Mouse (Mus musculus): ENCODE data around the gene Fitm1. TPM values are rescaled to one million over a fixed set of nuclear protein-coding genes. Genes with fewer than 3 reads are reported as not detected.
A peak's percentile ranks its signal among the peaks of the same experiment; 100 is the strongest.

Gene Fitm1
- polyA plus RNA-seq, 1 experiment from 2014 or later, result 4.7 TPM

DNA sequence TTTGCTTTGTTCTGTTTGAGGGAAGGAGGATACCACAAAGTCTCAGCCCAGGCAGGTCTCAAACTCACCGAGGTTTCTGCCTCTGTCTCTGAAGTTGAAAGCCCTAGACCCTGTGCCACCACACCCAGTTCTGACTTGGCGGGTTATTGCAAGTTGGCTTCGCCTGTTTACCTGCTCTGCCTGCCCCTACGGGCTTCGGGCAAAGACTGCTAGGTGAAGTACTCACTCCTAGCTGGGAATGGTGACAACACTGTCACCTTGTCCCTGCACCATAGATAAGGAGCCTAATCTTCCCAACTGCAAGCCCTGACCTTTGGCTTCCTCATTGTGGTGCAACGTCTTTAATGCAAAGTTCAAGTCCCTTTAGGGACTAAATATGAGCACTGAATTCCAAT lies 10.1 kb downstream of the Fitm1 start:
- Histone ChIP-seq H3K4me1 (ENCODE audit: control insufficient read depth, insufficient read depth, low read length) (peaks cover 8% of the 10 kb centered on the region; the same call in 1 of the 2 replicates), H3K27ac (ENCODE audit: low read depth, low read length) (no peak overlapping the region), H3K4me3 (ENCODE audit: low read depth, low read length) (no peak overlapping the region), H3K9ac (ENCODE audit: low read length) (no peak overlapping the region), H3K36me3 (ENCODE audit: control insufficient read depth, insufficient read depth, low read length) (no peaks in the 10 kb centered on the region), H3K4me2 (ENCODE audit: low read depth) (no peak overlapping the region), H3K27me3 (ENCODE audit: control insufficient read depth, insufficient read depth, low read length) (no peaks in the 10 kb centered on the region), H3K9me3 (ENCODE audit: control insufficient read depth, low read length) (no peaks in the 10 kb centered on the region)
- WGBS, result 65% methylated on average over 6 of the region's 6 CpGs
- ATAC-seq (ENCODE audit: insufficient read depth, low FRiP score, low TSS enrichment) (no peak), DNase-seq (ENCODE audit: low spot score) (no peak)

DNA sequence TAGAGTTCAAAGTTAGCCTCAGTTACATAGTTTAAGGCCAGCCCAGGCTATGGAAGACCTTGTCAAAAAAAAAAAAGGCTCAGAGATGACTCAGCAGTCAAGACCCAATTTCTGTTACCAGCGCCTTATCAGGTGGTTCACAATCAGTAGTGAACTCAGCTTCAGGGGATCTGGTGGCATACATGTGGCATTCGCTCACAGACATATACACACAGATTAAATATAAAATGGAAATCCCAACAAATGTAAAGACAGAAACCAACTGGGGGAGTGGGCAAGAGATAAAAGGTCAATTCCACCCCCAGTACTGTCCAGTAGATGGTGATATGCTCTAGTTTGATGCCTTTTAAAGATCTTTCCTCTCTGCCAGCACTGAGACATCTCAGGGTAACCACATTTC lies 10.7 kb downstream of the Fitm1 start:
- Histone ChIP-seq H3K9me3 (ENCODE audit: control insufficient read depth, low read length) (no peaks in the 10 kb centered on the region), H3K27ac (ENCODE audit: low read depth, low read length) (no peak overlapping the region), H3K9ac (ENCODE audit: low read length) (no peak overlapping the region), H3K27me3 (ENCODE audit: control insufficient read depth, insufficient read depth, low read length) (no peaks in the 10 kb centered on the region), H3K4me1 (ENCODE audit: control insufficient read depth, insufficient read depth, low read length) (peaks cover 8% of the 10 kb centered on the region; the same call in 1 of the 2 replicates), H3K4me3 (ENCODE audit: low read depth, low read length) (no peak overlapping the region), H3K4me2 (ENCODE audit: low read depth) (no peak overlapping the region), H3K36me3 (ENCODE audit: control insufficient read depth, insufficient read depth, low read length) (no peaks in the 10 kb centered on the region)
- WGBS, result 81% methylated on average over 2 of the region's 2 CpGs
- no peak for ATAC-seq (ENCODE audit: insufficient read depth, low FRiP score, low TSS enrichment)
- no peak for DNase-seq (ENCODE audit: low spot score)

DNA sequence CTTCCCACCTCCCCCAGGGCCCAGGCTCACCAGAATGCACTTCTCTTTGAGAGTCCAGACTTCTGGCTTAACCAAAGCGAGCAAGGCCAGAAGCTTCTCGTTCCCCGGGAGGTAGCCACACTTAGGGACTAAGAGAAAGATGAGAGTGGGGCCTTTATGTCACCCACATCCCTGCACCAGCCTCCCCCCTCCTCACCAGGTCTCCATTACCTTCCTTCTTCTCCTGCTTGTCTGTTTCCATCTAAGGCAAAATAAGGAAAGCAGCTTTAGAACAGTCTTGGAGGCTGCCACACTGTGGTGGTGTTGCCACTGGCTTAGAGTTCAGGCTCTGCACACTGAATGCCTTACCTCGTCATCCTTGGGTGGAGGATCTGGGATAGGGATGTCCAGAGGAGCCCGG lies 13.9 kb downstream of the Fitm1 start:
- no peaks in the 10 kb centered on the region for H3K27me3 ChIP-seq (ENCODE audit: control insufficient read depth, insufficient read depth, low read length)
- H3K9me3 ChIP-seq (ENCODE audit: control insufficient read depth, low read length), result no peaks in the 10 kb centered on the region
- DNase-seq (ENCODE audit: low spot score), result no peak
- H3K4me1 ChIP-seq (ENCODE audit: control insufficient read depth, insufficient read depth, low read length), result peaks cover 15% of the 10 kb centered on the region
- H3K27ac ChIP-seq (ENCODE audit: low read depth, low read length), result no peak overlapping the region
- no peaks in the 10 kb centered on the region for H3K36me3 ChIP-seq (ENCODE audit: control insufficient read depth, insufficient read depth, low read length)
- 92% methylated on average over 5 of the region's 5 CpGs for WGBS
- no peak overlapping the region for H3K4me2 ChIP-seq (ENCODE audit: low read depth)
- no peak overlapping the region for H3K4me3 ChIP-seq (ENCODE audit: low read depth, low read length)
- no peak for ATAC-seq (ENCODE audit: insufficient read depth, low FRiP score, low TSS enrichment)
- H3K9ac ChIP-seq (ENCODE audit: low read length), result no peak overlapping the region

DNA sequence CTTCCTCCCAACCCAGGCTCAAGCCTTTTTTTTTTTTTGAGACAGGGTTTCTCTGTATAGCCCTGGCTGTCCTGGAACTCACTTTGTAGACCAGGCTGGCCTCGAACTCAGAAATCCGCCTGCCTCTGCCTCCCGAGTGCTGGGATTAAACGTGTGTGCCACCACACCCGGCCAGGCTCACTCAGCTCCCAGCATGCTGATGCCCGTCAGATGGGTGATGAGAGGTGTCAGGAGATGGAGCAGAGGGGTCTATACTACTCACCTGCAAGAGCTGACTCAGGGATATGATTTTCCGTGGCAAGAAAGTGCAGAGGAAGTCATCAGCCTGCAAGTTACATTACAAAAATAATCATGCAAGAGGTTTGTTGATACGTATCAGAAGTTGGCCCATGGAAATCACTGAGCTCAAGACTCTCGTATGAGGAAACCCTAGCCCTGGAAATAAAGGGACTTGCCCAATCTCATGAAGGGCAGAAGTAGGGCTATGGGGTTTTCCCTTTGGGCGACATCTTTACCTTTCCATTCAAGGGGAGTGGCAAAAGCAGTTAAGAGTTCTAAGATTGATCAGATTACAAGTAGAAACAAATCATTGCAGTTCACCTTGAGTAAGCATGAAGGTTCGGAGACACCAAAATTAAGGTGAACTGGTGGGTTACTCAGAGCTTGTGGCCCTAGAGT lies 14.5 kb downstream of the Fitm1 start:
- Histone ChIP-seq H3K4me1 (ENCODE audit: control insufficient read depth, insufficient read depth, low read length) (peaks cover 8% of the 10 kb centered on the region), H3K27ac (ENCODE audit: low read depth, low read length) (no peak overlapping the region), H3K27me3 (ENCODE audit: control insufficient read depth, insufficient read depth, low read length) (no peaks in the 10 kb centered on the region), H3K36me3 (ENCODE audit: control insufficient read depth, insufficient read depth, low read length) (0 out of 2 replicates have a peak, but pooled peaks cover 2% of the 10 kb centered on the region), H3K9ac (ENCODE audit: low read length) (peak overlapping the region; percentile 83), H3K9me3 (ENCODE audit: control insufficient read depth, low read length) (no peaks in the 10 kb centered on the region), H3K4me2 (ENCODE audit: low read depth) (peak overlapping the region; percentile 98), H3K4me3 (ENCODE audit: low read depth, low read length) (peak overlapping the region; percentile 85)
- no peak for DNase-seq (ENCODE audit: low spot score)
- 88% methylated on average over 11 of the region's 11 CpGs for WGBS
- no peak for ATAC-seq (ENCODE audit: insufficient read depth, low FRiP score, low TSS enrichment)

DNA sequence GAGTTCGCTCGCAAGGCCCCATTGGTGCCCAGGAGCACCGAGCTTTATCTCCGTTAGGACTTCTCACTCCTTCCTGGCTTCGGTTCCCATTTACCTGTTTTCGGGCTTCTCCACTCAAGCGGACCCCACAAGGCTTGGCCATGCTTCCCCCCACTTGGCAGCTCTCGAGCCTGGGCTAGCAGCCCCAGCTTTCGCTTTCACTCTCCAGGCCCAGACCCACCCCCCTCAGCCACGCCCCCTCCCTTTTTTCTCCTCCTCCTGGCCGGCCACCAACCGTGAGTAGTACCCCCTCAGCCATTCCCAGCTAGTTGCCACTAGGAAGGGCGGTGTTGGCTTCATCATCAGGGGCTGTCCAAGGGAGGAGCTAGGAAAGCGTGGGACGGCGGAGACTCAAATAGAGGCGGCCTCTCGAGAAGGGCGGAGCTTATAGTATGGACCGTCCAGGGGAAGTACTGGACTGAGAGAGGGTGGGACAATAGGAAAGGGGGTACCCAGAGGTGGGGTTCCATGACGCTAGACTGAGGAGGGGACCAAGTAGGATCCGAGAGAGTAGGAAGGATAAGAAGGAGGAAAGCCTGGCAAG lies 15.4 kb downstream of the Fitm1 start, which contains the start of gene Psme2:
TSS of gene Psme2 (minus strand) at position 366 of the 583 bp plus-strand sequence.
- WGBS, result under 1% methylated on average over 22 of the region's 22 CpGs
- Histone ChIP-seq H3K9me3 (ENCODE audit: control insufficient read depth, low read length) (no peaks in the 10 kb centered on the region), H3K27me3 (ENCODE audit: control insufficient read depth, insufficient read depth, low read length) (no peaks in the 10 kb centered on the region), H3K36me3 (ENCODE audit: control insufficient read depth, insufficient read depth, low read length) (peaks cover 7% of the 10 kb centered on the region), H3K27ac (ENCODE audit: low read depth, low read length) (peak within 1 kb of the TSS; percentile 86), H3K4me2 (ENCODE audit: low read depth) (peak within 1 kb of the TSS; percentile 98), H3K9ac (ENCODE audit: low read length) (peak within 1 kb of the TSS; percentile 83), H3K4me1 (ENCODE audit: control insufficient read depth, insufficient read depth, low read length) (peaks cover 7% of the 10 kb centered on the region), H3K4me3 (ENCODE audit: low read depth, low read length) (peak within 1 kb of the TSS; percentile 85)
- DNase-seq (ENCODE audit: low spot score), result peak; percentile 92
- ATAC-seq (ENCODE audit: insufficient read depth, low FRiP score, low TSS enrichment), result peak; percentile 96

DNA sequence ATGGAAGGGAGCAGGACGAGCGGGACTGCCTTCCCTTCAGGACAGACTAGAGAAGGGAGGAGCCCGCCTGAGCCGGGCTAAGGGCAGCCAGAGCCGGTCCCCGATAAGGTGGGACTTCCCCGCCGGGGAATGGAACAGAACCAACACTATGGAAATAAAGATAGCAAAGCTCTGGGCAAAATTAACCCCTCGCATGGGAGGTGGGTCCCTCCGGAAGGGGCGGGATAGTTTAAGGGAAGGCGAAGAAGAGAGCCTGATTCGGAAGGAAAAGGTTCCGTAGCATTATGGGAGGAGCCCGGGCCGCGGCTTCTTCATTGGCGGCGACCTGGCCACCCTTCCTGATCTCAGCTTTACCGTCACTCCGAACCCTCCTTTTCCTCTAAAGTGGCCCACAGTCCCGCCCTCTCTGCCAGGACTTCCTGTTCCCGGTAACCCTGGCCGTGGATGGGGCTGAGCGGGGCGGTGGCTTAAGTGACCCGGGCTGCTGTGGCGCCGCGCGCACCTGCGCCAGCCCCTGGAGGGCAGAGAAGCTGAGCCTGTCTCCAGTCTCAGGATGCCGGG lies 16.0 kb downstream of the Fitm1 start, which contains the start of gene Rnf31:
TSS of gene Rnf31 (plus strand) at position 378 of the 561 bp plus-strand sequence.
- H3K36me3 ChIP-seq (ENCODE audit: control insufficient read depth, insufficient read depth, low read length), result peaks cover 8% of the 10 kb centered on the region
- WGBS, result under 1% methylated on average over 33 of the region's 33 CpGs
- peak; percentile 86 for ATAC-seq (ENCODE audit: insufficient read depth, low FRiP score, low TSS enrichment)

DNA sequence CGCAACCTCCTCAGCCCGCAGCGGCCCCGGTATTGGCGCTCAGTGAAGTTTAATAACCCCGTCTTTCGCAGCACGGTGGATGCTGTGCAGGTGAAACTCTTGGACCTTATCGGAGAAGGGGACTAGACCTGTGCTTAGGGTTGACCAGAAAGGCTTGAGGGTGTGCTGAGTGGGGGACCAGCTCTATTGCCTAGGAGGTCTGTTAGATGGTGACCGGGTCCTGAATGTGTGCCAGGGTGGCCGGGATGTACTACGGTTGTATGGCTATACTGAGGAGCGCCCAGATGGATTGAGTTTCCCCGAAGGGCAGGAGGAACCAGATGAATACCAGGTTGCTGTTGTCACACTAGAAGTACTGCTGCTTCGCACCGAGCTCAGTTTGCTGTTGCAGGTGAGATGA lies 16.8 kb downstream of the Fitm1 start:
- no peak for ATAC-seq (ENCODE audit: insufficient read depth, low FRiP score, low TSS enrichment)
- Histone ChIP-seq H3K27ac (ENCODE audit: low read depth, low read length) (no peak overlapping the region; the same call in 1 of the 2 replicates), H3K4me1 (ENCODE audit: control insufficient read depth, insufficient read depth, low read length) (peaks cover 7% of the 10 kb centered on the region), H3K9me3 (ENCODE audit: control insufficient read depth, low read length) (no peaks in the 10 kb centered on the region), H3K4me2 (ENCODE audit: low read depth) (peak overlapping the region; percentile 98), H3K36me3 (ENCODE audit: control insufficient read depth, insufficient read depth, low read length) (peaks cover 10% of the 10 kb centered on the region), H3K9ac (ENCODE audit: low read length) (peak overlapping the region; percentile 83), H3K27me3 (ENCODE audit: control insufficient read depth, insufficient read depth, low read length) (no peaks in the 10 kb centered on the region), H3K4me3 (ENCODE audit: low read depth, low read length) (peak overlapping the region; percentile 85)
- WGBS, result 10% methylated on average over 16 of the region's 16 CpGs
- DNase-seq (ENCODE audit: low spot score), result no peak

More for the DNA sequence above, 16.0 kb downstream of the Fitm1 start, which contains the start of gene Rnf31:
- Histone ChIP-seq H3K4me1 (ENCODE audit: control insufficient read depth, insufficient read depth, low read length) (peaks cover 7% of the 10 kb centered on the region), H3K4me2 (ENCODE audit: low read depth) (peak within 1 kb of the TSS; percentile 98), H3K9me3 (ENCODE audit: control insufficient read depth, low read length) (no peaks in the 10 kb centered on the region), H3K27me3 (ENCODE audit: control insufficient read depth, insufficient read depth, low read length) (no peaks in the 10 kb centered on the region), H3K9ac (ENCODE audit: low read length) (peak within 1 kb of the TSS; percentile 83), H3K4me3 (ENCODE audit: low read depth, low read length) (peak within 1 kb of the TSS; percentile 85), H3K27ac (ENCODE audit: low read depth, low read length) (peak within 1 kb of the TSS; percentile 86)
- DNase-seq (ENCODE audit: low spot score), result peak; percentile 89

DNA sequence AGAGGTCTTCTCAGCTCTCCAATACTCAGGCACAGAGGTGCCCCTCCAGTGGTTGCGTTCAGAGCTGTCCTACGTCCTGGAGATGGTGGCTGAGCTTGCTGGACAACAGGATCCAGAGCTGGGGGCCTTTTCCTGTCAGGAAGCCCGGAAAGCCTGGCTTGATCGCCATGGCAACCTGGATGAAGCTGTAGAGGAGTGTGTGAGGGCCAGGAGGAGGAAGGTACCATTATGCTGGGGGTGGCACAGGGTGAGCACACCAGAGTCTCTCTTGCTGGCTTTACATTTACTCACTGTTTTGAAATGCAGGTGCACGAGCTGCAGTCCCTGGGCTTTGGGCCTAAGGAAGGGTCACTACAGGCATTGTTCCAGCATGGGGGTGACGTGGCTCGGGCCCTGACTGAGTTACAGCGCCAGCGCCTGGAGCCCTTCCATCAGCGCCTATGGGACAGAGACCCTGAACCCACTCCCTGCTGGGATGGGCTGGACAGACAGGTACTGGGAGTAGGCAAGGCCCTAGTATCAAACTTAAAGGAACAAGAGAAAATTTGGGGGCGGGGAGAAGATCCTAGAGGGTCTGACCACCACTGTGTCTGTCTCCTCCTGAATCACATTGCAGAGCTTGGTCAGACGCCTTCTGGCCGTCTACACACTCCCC lies 20.7 kb downstream of the Fitm1 start:
- peaks cover 18% of the 10 kb centered on the region for H3K36me3 ChIP-seq (ENCODE audit: control insufficient read depth, insufficient read depth, low read length)
- no peak overlapping the region for H3K9ac ChIP-seq (ENCODE audit: low read length)
- no peak for ATAC-seq (ENCODE audit: insufficient read depth, low FRiP score, low TSS enrichment)

More for the DNA sequence above, 20.7 kb downstream of the Fitm1 start:
- H3K4me2 ChIP-seq (ENCODE audit: low read depth), result no peak overlapping the region
- no peak for DNase-seq (ENCODE audit: low spot score)
- no peak overlapping the region for H3K27ac ChIP-seq (ENCODE audit: low read depth, low read length)
- no peaks in the 10 kb centered on the region for H3K27me3 ChIP-seq (ENCODE audit: control insufficient read depth, insufficient read depth, low read length)
- H3K4me3 ChIP-seq (ENCODE audit: low read depth, low read length), result no peak overlapping the region
- H3K9me3 ChIP-seq (ENCODE audit: control insufficient read depth, low read length), result no peaks in the 10 kb centered on the region
- WGBS, result 79% methylated on average over 13 of the region's 13 CpGs
- H3K4me1 ChIP-seq (ENCODE audit: control insufficient read depth, insufficient read depth, low read length), result peaks cover 7% of the 10 kb centered on the region
